Mouse (Mus musculus) embryonic facial prominence, embryonic 13.5 days (tissue): ENCODE results near the gene Scarf1. TPM values are rescaled to one million over a fixed set of nuclear protein-coding genes. Genes with fewer than 3 reads are reported as not detected.
A peak's percentile ranks its signal among the peaks of the same experiment; 100 is the strongest.

Experiments used
- ATAC-seq: fragments of 200-750 bp; cut with Nextera tagmentation; 2 replicates; pipeline ENCODE4 v1.8.0; 2017; ENCODE audit warnings: low read depth; ENCODE audit not compliant: insufficient number of reproducible peaks, insufficient read depth, low FRiP score, low TSS enrichment
- H3K27ac ChIP-seq: fragments of 300-500 bp; sonication (generic); 2 replicates; pipeline ENCODE4 v1.5.1; 2015; ENCODE audit warnings: moderate library complexity, mild to moderate bottlenecking, inconsistent platforms
- H3K27me3 ChIP-seq: fragments of 300-500 bp; sonication (generic); 2 replicates; pipeline ENCODE4 v1.6.1; 2015; ENCODE audit warnings: mild to moderate bottlenecking, inconsistent platforms
- H3K36me3 ChIP-seq: fragments of 300-500 bp; sonication (generic); 2 replicates; pipeline ENCODE4 v1.6.1; 2015; ENCODE audit warnings: mild to moderate bottlenecking, inconsistent platforms
- H3K4me1 ChIP-seq: fragments of 300-500 bp; sonication (generic); 2 replicates; pipeline ENCODE4 v1.6.1; 2015; ENCODE audit warnings: inconsistent platforms
- H3K4me2 ChIP-seq: fragments of 300-500 bp; sonication (generic); 2 replicates; pipeline ENCODE4 v1.6.1; 2015; ENCODE audit warnings: moderate library complexity, mild to moderate bottlenecking, inconsistent platforms
- H3K4me3 ChIP-seq: fragments of 300-500 bp; sonication (generic); 2 replicates; pipeline ENCODE4 v1.5.1; 2015; ENCODE audit warnings: mild to moderate bottlenecking, inconsistent platforms
- H3K9ac ChIP-seq: fragments of 300-500 bp; sonication (generic); 2 replicates; pipeline ENCODE4 v1.6.1; 2015; ENCODE audit warnings: mild to moderate bottlenecking, inconsistent platforms
- H3K9me3 ChIP-seq: fragments of 300-500 bp; sonication (generic); 2 replicates; pipeline ENCODE4 v1.6.1; 2016; ENCODE audit warnings: inconsistent platforms
- WGBS: fragments of 180-500 bp; shearing (Covaris S2); methylation state at CpG from one replicate; pipeline ENCODE4 v1.1.7; 2015; ENCODE audit warnings: mixed read lengths; 5-methylcytosine and 5-hydroxymethylcytosine counted together
- polyA plus RNA-seq: library from polyadenylated mRNA; unstranded; fragments of >200 nt; fragmentation: Nextera tagmentation; extraction: Ambion mirVana; gene quantifications from 2 replicates; pipeline ENCODE4 v1.2.1, GENCODE M21; 2015

The Scarf1 gene
- polyA plus RNA-seq, 1 experiment from 2014 or later: 5.0 TPM

GRCm38 (mm10) chr11:75512301-75513018, 880 bp upstream of the Scarf1 start:
- WGBS: 79% methylated on average over 9 of the region's 9 CpGs

GRCm38 (mm10) chr11:75515186-75515585, 1.8 kb downstream of the Scarf1 start:
- no peak overlapping the region for H3K9ac ChIP-seq
- H3K4me3 ChIP-seq: no peak overlapping the region
- H3K4me2 ChIP-seq: no peak overlapping the region
- H3K27ac ChIP-seq: no peak overlapping the region
- no peaks in the 10 kb centered on the region for H3K27me3 ChIP-seq
- no peaks in the 10 kb centered on the region for H3K9me3 ChIP-seq
- ATAC-seq: no peak
- 0 out of 2 replicates have a peak, but pooled peaks cover 6% of the 10 kb centered on the region for H3K36me3 ChIP-seq
- WGBS: 91% methylated on average over 25 of the region's 25 CpGs
- peaks cover under 1% of the 10 kb centered on the region; the same call in 1 of the 2 replicates for H3K4me1 ChIP-seq

More at GRCm38 (mm10) chr11:75512301-75513018, 880 bp upstream of the Scarf1 start:
- no peak for ATAC-seq
- no peak overlapping the region for H3K4me3 ChIP-seq
- peaks cover 30% of the 10 kb centered on the region for H3K36me3 ChIP-seq
- H3K27me3 ChIP-seq: no peaks in the 10 kb centered on the region
- 0 out of 2 replicates have a peak overlapping the region, but pooled peaks have one; percentile 12 for H3K9ac ChIP-seq
- no peaks in the 10 kb centered on the region for H3K9me3 ChIP-seq
- no peak overlapping the region for H3K4me2 ChIP-seq
- peaks cover 19% of the 10 kb centered on the region for H3K4me1 ChIP-seq
- H3K27ac ChIP-seq: no peak overlapping the region

GRCm38 (mm10) chr11:75519834-75520633, 6.7 kb downstream of the Scarf1 start:
- Histone ChIP-seq H3K9ac (no peak overlapping the region), H3K27me3 (no peaks in the 10 kb centered on the region), H3K27ac (no peak overlapping the region), H3K9me3 (no peaks in the 10 kb centered on the region), H3K4me2 (no peak overlapping the region), H3K4me3 (no peak overlapping the region), H3K36me3 (no peaks in the 10 kb centered on the region), H3K4me1 (no peaks in the 10 kb centered on the region)
- ATAC-seq: no peak
- 76% methylated on average over 15 of the region's 15 CpGs for WGBS

- no peak for ATAC-seq
- no peak overlapping the region for H3K4me2 ChIP-seq
- H3K27me3 ChIP-seq: no peaks in the 10 kb centered on the region
- 87% methylated on average over 4 of the region's 4 CpGs for WGBS
- no peak overlapping the region for H3K9ac ChIP-seq
- H3K27ac ChIP-seq: no peak overlapping the region
- H3K4me1 ChIP-seq: no peaks in the 10 kb centered on the region
- no peaks in the 10 kb centered on the region for H3K36me3 ChIP-seq
- no peak overlapping the region for H3K4me3 ChIP-seq
- H3K9me3 ChIP-seq: no peaks in the 10 kb centered on the region
Measured at GRCm38 (mm10) chr11:75521609-75522008, 8.3 kb downstream of the Scarf1 start.

GRCm38 (mm10) chr11:75522793-75523192, 9.5 kb downstream of the Scarf1 start:
- H3K9ac ChIP-seq: no peak overlapping the region
- H3K9me3 ChIP-seq: no peaks in the 10 kb centered on the region
- H3K4me2 ChIP-seq: no peak overlapping the region
- no peaks in the 10 kb centered on the region for H3K27me3 ChIP-seq
- no peak for ATAC-seq
- no peaks in the 10 kb centered on the region for H3K4me1 ChIP-seq
- WGBS: 89% methylated on average over 2 of the region's 2 CpGs
- H3K27ac ChIP-seq: no peak overlapping the region
- H3K36me3 ChIP-seq: no peaks in the 10 kb centered on the region
- no peak overlapping the region for H3K4me3 ChIP-seq

- Histone ChIP-seq H3K4me1 (no peaks in the 10 kb centered on the region), H3K4me2 (no peak overlapping the region), H3K4me3 (no peak overlapping the region), H3K9me3 (no peaks in the 10 kb centered on the region), H3K36me3 (no peaks in the 10 kb centered on the region), H3K27ac (no peak overlapping the region), H3K27me3 (no peaks in the 10 kb centered on the region), H3K9ac (no peak overlapping the region)
- ATAC-seq: no peak
- 83% methylated on average over 15 of the region's 15 CpGs for WGBS
Measured at GRCm38 (mm10) chr11:75525531-75526125, 12.3 kb downstream of the Scarf1 start.

GRCm38 (mm10) chr11:75526943-75527342, 13.6 kb downstream of the Scarf1 start:
- no peak for ATAC-seq
- Histone ChIP-seq H3K36me3 (no peaks in the 10 kb centered on the region), H3K4me1 (no peaks in the 10 kb centered on the region), H3K9me3 (no peaks in the 10 kb centered on the region), H3K27ac (no peak overlapping the region), H3K9ac (no peak overlapping the region), H3K4me2 (no peak overlapping the region), H3K27me3 (no peaks in the 10 kb centered on the region), H3K4me3 (no peak overlapping the region)
- 87% methylated on average over 6 of the region's 6 CpGs for WGBS

- peaks cover 9% of the 10 kb centered on the region for H3K4me1 ChIP-seq
- no peak overlapping the region for H3K27ac ChIP-seq
- ATAC-seq: no peak
- H3K4me3 ChIP-seq: no peak overlapping the region
- no peak overlapping the region for H3K4me2 ChIP-seq
- H3K9ac ChIP-seq: no peak overlapping the region
- 63% methylated on average over 4 of the region's 4 CpGs for WGBS
- no peaks in the 10 kb centered on the region for H3K36me3 ChIP-seq
- H3K9me3 ChIP-seq: no peaks in the 10 kb centered on the region
- peaks cover 5% of the 10 kb centered on the region; the same call in 1 of the 2 replicates for H3K27me3 ChIP-seq
Measured at GRCm38 (mm10) chr11:75529771-75530170, 16.4 kb downstream of the Scarf1 start.

GRCm38 (mm10) chr11:75530325-75530724, 17.0 kb downstream of the Scarf1 start:
- peaks cover 5% of the 10 kb centered on the region; the same call in 1 of the 2 replicates for H3K27me3 ChIP-seq
- peaks cover 12% of the 10 kb centered on the region for H3K4me1 ChIP-seq
- peak overlapping the region; percentile 91 for H3K4me2 ChIP-seq
- H3K9ac ChIP-seq: peak overlapping the region; percentile 84
- no peaks in the 10 kb centered on the region for H3K9me3 ChIP-seq
- H3K27ac ChIP-seq: 0 out of 2 replicates have a peak overlapping the region, but pooled peaks have one; percentile 64
- ATAC-seq: 0 out of 2 replicates have a peak, but pooled peaks have one; percentile 53
- peak overlapping the region; percentile 72 for H3K4me3 ChIP-seq
- WGBS: under 1% methylated on average over 10 of the region's 10 CpGs
- H3K36me3 ChIP-seq: no peaks in the 10 kb centered on the region

- H3K36me3 ChIP-seq: no peaks in the 10 kb centered on the region
- H3K4me1 ChIP-seq: peaks cover 12% of the 10 kb centered on the region
- H3K27ac ChIP-seq: peak overlapping the region; percentile 64
- ATAC-seq: peak; percentile 34
- H3K27me3 ChIP-seq: peaks cover 5% of the 10 kb centered on the region; the same call in 1 of the 2 replicates
- peak overlapping the region; percentile 91 for H3K4me2 ChIP-seq
- H3K9ac ChIP-seq: peak overlapping the region; percentile 84
- no peaks in the 10 kb centered on the region for H3K9me3 ChIP-seq
- peak overlapping the region; percentile 72 for H3K4me3 ChIP-seq
- WGBS: under 1% methylated on average over 31 of the region's 31 CpGs
Measured at GRCm38 (mm10) chr11:75530845-75531373, 17.6 kb downstream of the Scarf1 start.
